Mouse (Mus musculus) liver, embryonic 11.5 days (tissue): ENCODE results near the gene Lrrc58. TPM values are rescaled to one million over a fixed set of nuclear protein-coding genes. Genes with fewer than 3 reads are reported as not detected.

Source experiments
- ATAC-seq: fragments of 200-750 bp; cut with Nextera tagmentation; replicated peaks from 2 replicates; pipeline ENCODE4 v1.8.0; 2017; ENCODE audit warnings: moderate number of reproducible peaks, mild to moderate bottlenecking, moderate TSS enrichment, moderate library complexity; ENCODE audit not compliant: low FRiP score
- DNase-seq: peaks from one replicate; pipeline ENCODE4 v3.0.0-alpha.2; 2017; ENCODE audit warnings: low spot score
- H3K27ac ChIP-seq: fragments of 300-500 bp; sonication (generic); 2 replicates; pipeline ENCODE4 v1.5.1; 2014; ENCODE audit warnings: mild to moderate bottlenecking, low read depth, low read length, control low read depth
- H3K27me3 ChIP-seq: fragments of 300-500 bp; sonication (generic); replicated peaks from 2 replicates; pipeline ENCODE4 v1.6.1; 2014; ENCODE audit warnings: low read length, mixed read lengths; ENCODE audit not compliant: control insufficient read depth, insufficient read depth
- H3K36me3 ChIP-seq: fragments of 300-500 bp; sonication (generic); 2 replicates; pipeline ENCODE4 v1.6.1; 2014; ENCODE audit warnings: mild to moderate bottlenecking, low read length, moderate library complexity, mixed read lengths; ENCODE audit not compliant: control insufficient read depth, insufficient read depth
- H3K4me1 ChIP-seq: fragments of 300-500 bp; sonication (generic); replicated peaks from 2 replicates; pipeline ENCODE4 v1.6.1; 2014; ENCODE audit warnings: low read length, mixed read lengths; ENCODE audit not compliant: control insufficient read depth, insufficient read depth
- H3K4me2 ChIP-seq: fragments of 300-500 bp; sonication (generic); 2 replicates; pipeline ENCODE4 v1.6.1; 2014; ENCODE audit warnings: mild to moderate bottlenecking, control low read depth, moderate library complexity
- H3K4me3 ChIP-seq: fragments of 300-500 bp; sonication (generic); 2 replicates; pipeline ENCODE4 v1.5.1; 2014; ENCODE audit warnings: low read depth, low read length, control low read depth
- H3K9ac ChIP-seq: fragments of 300-500 bp; sonication (generic); 2 replicates; pipeline ENCODE4 v1.6.1; 2014; ENCODE audit warnings: low read depth, low read length, control low read depth
- H3K9me3 ChIP-seq: fragments of 300-500 bp; sonication (generic); 2 replicates; pipeline ENCODE4 v1.6.1; 2016; ENCODE audit warnings: low read length, inconsistent platforms, mixed read lengths; ENCODE audit not compliant: control insufficient read depth
- WGBS: fragments of 180-500 bp; shearing (Covaris S2); extraction: QIAGEN DNeasy Blood & Tissue Kit; methylation state at CpG from one replicate; pipeline ENCODE4 v1.1.7; 2014; 5-methylcytosine and 5-hydroxymethylcytosine counted together
- polyA plus RNA-seq: library from polyadenylated mRNA; unstranded; fragments of >200 nt; fragmentation: Nextera tagmentation; extraction: Ambion mirVana; gene quantifications from 2 replicates; pipeline ENCODE4 v1.2.1, GENCODE M21; 2014

Gene Lrrc58
- polyA plus RNA-seq, 1 experiment from 2014 or later: 36.2 TPM

DNA sequence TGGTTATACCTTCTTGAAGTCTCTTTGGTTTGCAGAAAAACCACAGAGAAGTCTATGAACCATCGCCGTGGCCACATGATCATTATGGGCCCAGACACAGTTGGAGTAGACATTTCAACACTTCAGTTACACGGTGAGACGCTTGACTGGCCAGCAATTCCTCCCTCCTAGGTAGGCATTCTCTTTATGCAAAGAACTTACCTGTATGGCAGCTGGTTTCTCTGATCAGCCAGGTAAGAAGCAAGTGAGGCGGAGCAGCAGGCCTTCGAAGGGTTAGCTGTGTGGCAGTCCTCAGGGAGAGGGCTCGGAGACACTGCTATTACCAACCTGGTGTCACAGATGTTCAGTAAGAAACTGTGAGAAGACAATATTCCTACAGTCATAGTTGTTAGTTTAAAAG is 8.0 kb upstream of the Lrrc58 start:
- no peak overlapping the region for H3K27ac ChIP-seq
- H3K27me3 ChIP-seq: no peaks in the 10 kb centered on the region
- H3K4me2 ChIP-seq: no peak overlapping the region
- no peak overlapping the region for H3K9ac ChIP-seq
- no peak overlapping the region for H3K4me3 ChIP-seq
- WGBS: 84% methylated on average over 7 of the region's 7 CpGs
- H3K9me3 ChIP-seq: no peaks in the 10 kb centered on the region
- DNase-seq (no peak), ATAC-seq (no peak)
- H3K4me1 ChIP-seq: peaks cover 3% of the 10 kb centered on the region; the same call in 1 of the 2 replicates
- H3K36me3 ChIP-seq: no peaks in the 10 kb centered on the region

DNA sequence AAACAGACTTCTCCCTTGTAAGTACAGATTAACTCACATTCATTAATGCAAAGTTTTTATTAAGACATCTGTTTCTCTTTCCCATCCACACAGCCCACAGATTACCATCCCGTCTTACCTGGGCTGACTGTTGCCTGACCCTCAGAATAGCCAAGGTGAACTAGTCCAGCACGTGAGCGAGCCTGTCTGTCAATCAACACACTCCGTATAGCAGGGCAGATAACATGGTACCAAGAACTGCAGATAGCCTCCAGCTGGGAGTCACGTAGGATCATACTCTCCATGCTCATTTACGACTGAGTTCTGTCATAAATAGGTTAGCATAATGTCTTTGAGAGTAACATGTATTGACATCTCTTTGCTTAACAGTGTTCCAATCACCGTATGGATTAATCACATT is 7.2 kb upstream of the Lrrc58 start, which contains the start of gene Gm36028:
Gene Gm36028, minus strand, starts transcription at position 118 of the 400 bp plus-strand sequence.
- 77% methylated on average over 7 of the region's 7 CpGs for WGBS
- H3K4me2 ChIP-seq: no peak within 1 kb of the TSS
- no peak for ATAC-seq

DNA sequence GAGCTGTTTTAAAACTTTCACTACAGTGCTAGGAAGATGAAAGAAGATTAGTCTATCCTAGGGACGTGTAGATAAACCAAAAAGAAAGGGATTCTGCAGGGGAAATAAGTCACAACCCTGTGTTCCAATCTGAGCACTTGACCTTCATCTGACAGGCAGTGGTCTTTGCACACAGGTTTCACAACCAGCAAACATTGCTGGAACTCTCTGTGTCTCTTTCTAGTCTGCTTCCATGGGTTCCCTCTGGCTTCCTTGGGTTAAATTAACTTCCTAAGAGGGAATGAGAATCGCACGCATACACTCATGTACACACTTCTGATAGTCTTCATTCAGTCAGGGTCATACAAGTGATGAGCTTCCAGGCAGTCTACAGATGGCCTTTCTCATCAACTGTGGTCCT is 4.3 kb upstream of the Lrrc58 start:
- DNase-seq: no peak
- no peaks in the 10 kb centered on the region for H3K36me3 ChIP-seq
- H3K4me2 ChIP-seq: no peak overlapping the region
- no peaks in the 10 kb centered on the region for H3K27me3 ChIP-seq
- H3K9ac ChIP-seq: no peak overlapping the region
- H3K9me3 ChIP-seq: no peaks in the 10 kb centered on the region
- H3K4me3 ChIP-seq: no peak overlapping the region
- no peak for ATAC-seq
- no peaks in the 10 kb centered on the region for H3K4me1 ChIP-seq
- WGBS: 70% methylated on average over 3 of the region's 3 CpGs
- no peak overlapping the region for H3K27ac ChIP-seq

More for the DNA sequence above, 7.2 kb upstream of the Lrrc58 start, which contains the start of gene Gm36028:
- Histone ChIP-seq H3K4me3 (no peak within 1 kb of the TSS), H3K4me1 (peaks cover 3% of the 10 kb centered on the region; the same call in 1 of the 2 replicates), H3K36me3 (no peaks in the 10 kb centered on the region), H3K27ac (no peak within 1 kb of the TSS), H3K9me3 (no peaks in the 10 kb centered on the region), H3K9ac (no peak within 1 kb of the TSS), H3K27me3 (no peaks in the 10 kb centered on the region)
- no peak for DNase-seq

DNA sequence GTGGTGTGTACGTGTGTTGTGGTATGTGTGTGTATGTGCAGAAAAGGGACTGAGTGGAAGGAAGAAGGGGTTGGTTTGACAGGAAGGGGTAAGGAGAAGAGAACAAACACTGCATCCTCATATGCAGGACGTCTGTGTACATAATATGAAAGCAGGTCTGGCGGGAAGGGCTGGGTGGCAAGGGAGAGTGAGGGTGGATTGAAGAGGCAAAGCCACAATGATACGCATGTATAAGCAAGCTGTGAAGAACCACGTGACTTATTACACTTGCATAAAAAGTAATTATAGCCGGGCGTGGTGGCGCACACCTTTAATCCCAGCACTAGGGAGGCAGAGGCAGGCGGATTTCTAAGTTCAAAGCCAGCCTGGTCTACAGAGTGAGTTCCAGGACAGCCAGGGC is 2.3 kb upstream of the Lrrc58 start:
- Histone ChIP-seq H3K4me1 (peaks cover 10% of the 10 kb centered on the region), H3K4me3 (no peak overlapping the region), H3K9me3 (no peaks in the 10 kb centered on the region), H3K4me2 (no peak overlapping the region), H3K27ac (no peak overlapping the region), H3K9ac (no peak overlapping the region), H3K27me3 (no peaks in the 10 kb centered on the region), H3K36me3 (no peaks in the 10 kb centered on the region)
- DNase-seq: no peak
- no peak for ATAC-seq
- 84% methylated on average over 9 of the region's 9 CpGs for WGBS

DNA sequence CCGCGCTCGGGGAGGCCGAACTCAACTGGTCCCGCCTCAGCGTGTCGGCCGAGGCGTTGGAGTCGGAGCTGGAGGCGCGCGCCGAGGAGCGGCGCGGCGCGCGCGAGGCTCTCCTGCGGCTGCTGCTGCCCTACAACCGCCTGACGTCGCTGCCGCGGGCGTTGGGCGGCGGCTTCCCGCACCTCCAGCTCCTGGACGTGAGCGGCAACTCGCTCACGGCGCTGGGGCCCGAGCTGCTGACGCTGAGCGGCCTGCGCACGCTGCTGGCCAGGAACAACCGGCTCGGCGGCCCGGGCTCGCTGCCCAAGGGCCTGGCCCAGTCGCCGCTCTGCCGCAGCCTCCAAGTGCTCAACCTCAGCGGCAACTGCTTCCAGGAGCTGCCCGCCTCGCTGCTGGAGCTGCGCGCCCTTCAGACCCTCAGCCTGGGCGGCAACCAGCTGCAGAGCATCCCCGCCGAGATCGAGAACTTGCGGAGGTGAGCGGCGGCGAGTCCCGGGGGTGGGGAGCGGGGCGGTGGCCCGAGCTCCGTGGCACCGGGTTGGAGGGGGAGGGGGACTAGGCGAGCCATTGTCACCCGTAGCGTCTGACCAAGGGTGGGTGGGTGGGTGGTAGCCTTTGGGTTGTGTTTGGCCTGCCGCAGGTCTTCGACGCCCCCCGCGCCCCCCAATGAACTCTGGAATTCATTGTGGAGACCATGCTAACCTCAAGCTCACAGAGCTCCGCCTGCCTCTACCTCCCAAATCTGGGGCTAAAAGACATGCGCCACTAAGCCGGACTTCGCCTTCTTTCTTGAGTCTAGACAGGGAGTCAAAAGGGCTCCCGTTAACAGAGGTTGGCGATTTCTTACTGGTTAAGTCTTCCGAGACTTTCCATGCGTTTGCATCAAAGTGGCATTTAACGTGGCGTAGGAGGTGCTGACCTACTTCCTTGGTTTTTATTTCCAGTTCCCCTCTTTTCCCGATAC is 599 bp downstream of the Lrrc58 start:
- Histone ChIP-seq H3K4me2 (peak overlapping the region; percentile 84), H3K9me3 (no peaks in the 10 kb centered on the region), H3K27me3 (no peaks in the 10 kb centered on the region), H3K4me3 (peak overlapping the region; percentile 95), H3K36me3 (no peaks in the 10 kb centered on the region), H3K4me1 (peaks cover 21% of the 10 kb centered on the region), H3K9ac (peak overlapping the region; percentile 97), H3K27ac (peak overlapping the region; percentile 96)
- ATAC-seq: peak; percentile 71
- WGBS: under 1% methylated on average over 76 of the region's 87 CpGs
- DNase-seq: peak; percentile 80

DNA sequence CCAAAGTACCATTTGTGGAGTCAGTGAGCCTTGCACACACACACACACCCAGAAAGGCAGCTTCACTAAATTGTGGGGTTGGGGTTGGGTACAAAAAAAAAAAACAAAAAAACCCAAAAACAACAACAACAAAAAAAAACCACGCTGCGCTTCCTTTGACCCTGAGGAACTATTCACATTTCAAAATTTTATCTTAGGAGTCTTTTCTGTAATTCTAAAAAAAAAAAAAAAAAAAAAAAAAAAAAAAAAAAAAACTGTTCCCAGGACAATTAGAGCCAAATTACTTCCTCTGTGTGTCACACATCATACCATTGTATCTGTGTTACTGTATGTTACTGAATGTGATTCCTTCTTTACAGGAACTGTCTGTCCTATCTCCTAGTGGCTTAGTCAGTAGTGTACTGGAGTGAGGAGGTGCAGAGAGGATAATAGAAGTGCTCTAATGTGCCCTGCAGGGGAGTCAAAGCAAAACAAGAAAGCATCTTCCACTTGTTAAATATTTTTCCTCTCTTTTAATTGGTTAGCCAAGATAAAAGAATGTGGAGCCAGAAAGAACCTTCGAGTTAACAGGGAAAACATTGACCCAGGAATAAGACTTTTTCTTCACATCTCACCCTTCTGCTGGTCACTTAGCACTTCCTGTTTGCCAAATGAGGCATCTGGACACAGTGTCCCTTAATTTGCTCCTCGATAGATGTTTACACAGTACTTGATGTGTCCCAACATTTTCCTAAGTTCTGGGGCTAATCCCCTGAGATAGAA is 1.5 kb downstream of the Lrrc58 start:
- H3K4me3 ChIP-seq: peak overlapping the region; percentile 95
- WGBS: 27% methylated on average over 4 of the region's 4 CpGs
- no peaks in the 10 kb centered on the region for H3K27me3 ChIP-seq
- DNase-seq: no peak
- H3K9ac ChIP-seq: peak overlapping the region; percentile 97
- H3K9me3 ChIP-seq: no peaks in the 10 kb centered on the region
- H3K27ac ChIP-seq: peak overlapping the region; percentile 96
- ATAC-seq: no peak
- peak overlapping the region; percentile 84 for H3K4me2 ChIP-seq
- peaks cover 21% of the 10 kb centered on the region for H3K4me1 ChIP-seq
- H3K36me3 ChIP-seq: no peaks in the 10 kb centered on the region

DNA sequence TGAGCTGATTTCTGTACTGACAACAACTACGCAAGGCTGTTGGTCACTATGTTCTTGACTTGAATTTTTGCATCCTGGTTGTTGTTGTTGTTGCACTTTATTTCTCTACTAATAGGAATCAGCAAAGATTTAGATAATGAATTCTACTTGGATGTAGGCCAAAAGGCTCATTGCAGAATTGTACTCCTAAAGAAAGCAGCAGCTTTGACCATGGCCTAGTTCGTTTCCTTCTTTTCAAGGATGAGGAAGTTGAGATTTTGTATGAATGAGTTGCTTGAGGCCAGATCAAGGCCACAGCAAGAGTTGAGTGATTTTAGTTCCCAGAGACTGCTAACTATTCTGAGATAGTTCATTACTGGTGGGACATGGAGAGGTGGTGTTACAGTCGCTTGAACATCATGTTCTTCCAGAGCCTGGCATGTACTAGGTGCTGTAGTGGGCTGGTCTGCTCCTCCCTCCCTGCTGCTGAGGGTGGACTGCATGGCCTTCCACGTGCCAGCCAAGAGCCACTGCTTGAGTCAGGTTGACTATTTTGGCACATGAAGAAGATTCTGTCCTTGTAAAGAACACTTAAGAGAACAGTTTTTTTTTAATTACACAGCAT is 3.0 kb downstream of the Lrrc58 start:
- Histone ChIP-seq H3K9ac (no peak overlapping the region), H3K4me1 (peaks cover 21% of the 10 kb centered on the region), H3K9me3 (no peaks in the 10 kb centered on the region), H3K4me2 (peak overlapping the region; percentile 28), H3K27me3 (no peaks in the 10 kb centered on the region), H3K4me3 (no peak overlapping the region), H3K27ac (no peak overlapping the region), H3K36me3 (no peaks in the 10 kb centered on the region)
- 82% methylated on average over 4 of the region's 4 CpGs for whole genome bisulfite sequencing
- DNase-seq (no peak), ATAC-seq (no peak)

DNA sequence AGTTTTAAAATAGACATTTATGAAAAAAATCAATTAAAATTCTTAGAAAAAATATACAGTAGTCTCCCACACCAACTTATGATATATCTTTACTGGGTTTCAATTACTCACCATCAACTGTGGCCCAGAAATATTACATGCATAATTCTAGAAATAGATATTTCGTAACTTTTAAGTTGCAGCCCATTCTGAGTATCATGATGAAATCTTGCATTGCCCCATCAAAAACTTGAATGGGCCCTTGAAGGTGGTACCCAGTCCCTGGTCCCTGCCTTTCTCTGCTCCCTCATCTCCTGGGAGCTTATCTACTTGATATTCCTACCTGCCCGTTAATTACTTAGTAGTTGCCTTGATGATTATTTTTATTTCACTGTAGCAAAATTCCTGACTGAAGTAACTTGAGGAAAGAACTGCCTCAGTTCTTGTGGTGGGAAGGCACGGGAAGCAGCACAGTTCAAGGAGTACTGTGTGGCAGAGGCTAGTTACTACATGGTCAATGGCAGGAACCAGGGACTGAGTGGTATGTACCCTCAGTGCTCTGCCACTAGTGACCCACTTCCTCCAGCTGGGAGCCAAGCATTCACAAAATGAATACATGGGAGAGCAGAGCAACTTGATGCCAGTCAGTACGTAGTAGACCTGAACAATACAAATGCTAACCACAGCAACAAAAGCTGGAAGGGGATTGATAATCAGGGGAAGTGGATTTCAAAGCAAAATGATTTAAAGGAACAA is 6.5 kb downstream of the Lrrc58 start:
- Histone ChIP-seq H3K27ac (no peak overlapping the region), H3K4me3 (no peak overlapping the region), H3K27me3 (no peaks in the 10 kb centered on the region), H3K36me3 (peaks cover 13% of the 10 kb centered on the region), H3K4me2 (no peak overlapping the region), H3K9me3 (no peaks in the 10 kb centered on the region), H3K9ac (no peak overlapping the region), H3K4me1 (peaks cover 20% of the 10 kb centered on the region)
- DNase-seq (no peak), ATAC-seq (no peak)
- 84% methylated on average over 4 of the region's 4 CpGs for WGBS
